In genomic region chr12:28726204-28726603, GRCm38 (mm10) we compare ENCODE assay signal across 24 mouse cellular contexts.
"Had no signal": no experiment of that assay in that cellular context is flagged by ENCODE, and none has a peak within 500 bp of the region (broad histone marks: within the 10 kb centered on the region; RNA-seq: fewer than 3 reads in every experiment).

No protein-coding gene starts in this region.

- ATAC-seq: hindbrain, postnatal 0 days; intestine, embryonic 16.5 days had no signal

- H3K4me3 ChIP-seq: heart, adult 2 months; heart, embryonic 13.5 days; heart, embryonic 15.5 days; hindbrain, embryonic 13.5 days; hindbrain, embryonic 15.5 days; layer of hippocampus, adult 2 months; left cerebral cortex, adult 2 months; limb, embryonic 10.5 days; limb, embryonic 12.5 days had no signal

- DNase-seq: gastrocnemius, postnatal 14 days; gastrocnemius, postnatal 36 days; heart, adult 11 months; heart, adult 2 months; heart, postnatal 14 days; heart, postnatal 36 days; kidney, adult 18-20 months; kidney, adult 8-10 months; kidney, postnatal 10 days; kidney, postnatal 25 days; kidney, postnatal 4 days; liver had no signal

- H3K9me3 ChIP-seq: heart, embryonic 13.5 days; heart, embryonic 15.5 days; hindbrain, embryonic 13.5 days; hindbrain, embryonic 15.5 days; limb, embryonic 10.5 days; limb, embryonic 12.5 days had no signal

- H3K27ac ChIP-seq: heart, adult 2 months; heart, embryonic 13.5 days; heart, embryonic 15.5 days; hindbrain, embryonic 13.5 days; hindbrain, embryonic 15.5 days; hindbrain, postnatal 0 days; layer of hippocampus, adult 2 months; left cerebral cortex, adult 2 months; limb, embryonic 10.5 days; limb, embryonic 12.5 days had no signal

- H3K9ac ChIP-seq: heart, embryonic 13.5 days; heart, embryonic 15.5 days; hindbrain, embryonic 13.5 days; hindbrain, embryonic 15.5 days; limb, embryonic 12.5 days had no signal

- H3K4me2 ChIP-seq: heart, embryonic 11.5 days; heart, embryonic 13.5 days; heart, embryonic 15.5 days; hindbrain, embryonic 13.5 days; hindbrain, embryonic 15.5 days; limb, embryonic 12.5 days; liver, embryonic 11.5 days had no signal

- H3K27me3 ChIP-seq: heart, embryonic 13.5 days; heart, embryonic 15.5 days; hindbrain, embryonic 13.5 days; hindbrain, embryonic 15.5 days; limb, embryonic 12.5 days had no signal

- H3K4me1 ChIP-seq: heart, embryonic 13.5 days; heart, embryonic 15.5 days; hindbrain, embryonic 15.5 days; limb, embryonic 10.5 days; limb, embryonic 12.5 days had no signal
